8 mouse cellular contexts compared by ENCODE assay signal in the genomic region with DNA sequence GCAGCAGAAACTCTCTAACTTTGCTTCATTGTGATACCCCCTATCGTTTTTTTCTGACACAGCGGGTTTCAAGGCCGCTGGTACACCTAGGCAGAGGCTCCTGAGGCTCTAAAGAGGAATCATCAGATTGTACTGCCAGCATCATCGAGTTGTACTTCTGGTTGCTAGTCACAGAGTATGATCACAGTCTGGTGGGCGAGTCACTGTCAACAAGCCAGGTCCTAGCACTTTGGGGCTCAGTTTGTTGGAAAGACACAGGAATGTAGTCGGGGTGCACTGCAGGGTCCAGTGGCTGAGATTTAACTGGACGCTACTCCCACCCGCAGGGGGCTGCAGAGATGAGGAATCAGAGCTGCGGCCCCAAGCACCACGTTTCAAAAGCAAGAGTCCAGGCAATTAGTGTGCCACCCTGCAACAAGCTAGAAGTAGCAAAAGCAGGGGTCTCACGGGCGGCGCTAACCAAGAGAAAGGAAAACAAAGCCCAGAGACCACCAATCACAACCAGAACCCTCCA. TPM values are rescaled to one million over a fixed set of nuclear protein-coding genes. Genes with fewer than 3 reads are reported as not detected.
A peak's percentile ranks its signal among the peaks of the same experiment; 100 is the strongest.
DNase-seq lines count a peak whose midpoint lies in the region; ATAC-seq lines count a peak whose summit lies in the region.

No protein-coding gene starts in this region.

- H3K4me2 ChIP-seq in kidney, embryonic 14.5 days (replicated peaks; ENCODE audit: low read depth, low read length) = peak overlapping the region; percentile 47
- peak overlapping the region; percentile 71 for H3K4me2 ChIP-seq in heart, embryonic 15.5 days
- peak overlapping the region; percentile 79 for H3K4me2 ChIP-seq in liver, embryonic 12.5 days

- 0 out of 2 replicates have a peak overlapping the region, but pooled peaks have one; percentile 20 for H3K27ac ChIP-seq in kidney, embryonic 14.5 days (ENCODE audit: low read depth, low read length)
- peak overlapping the region; percentile 37; the same call in 1 of the 2 replicates for H3K27ac ChIP-seq in heart, embryonic 15.5 days
- H3K27ac ChIP-seq in liver, embryonic 12.5 days = peak overlapping the region; percentile 80

- peak; percentile 63 for ATAC-seq in kidney, embryonic 14.5 days (ENCODE audit: low FRiP score, low TSS enrichment)
- no peak for ATAC-seq in heart, embryonic 15.5 days (replicated peaks; ENCODE audit: insufficient number of reproducible peaks, insufficient read depth, low FRiP score, low read depth)
- ATAC-seq in liver, embryonic 12.5 days = no peak

- H3K9me3 ChIP-seq in kidney, embryonic 14.5 days (ENCODE audit: control insufficient read depth, low read length) = no peaks in the 10 kb centered on the region
- no peaks in the 10 kb centered on the region for H3K9me3 ChIP-seq in heart, embryonic 15.5 days (replicated peaks)
- no peaks in the 10 kb centered on the region for H3K9me3 ChIP-seq in liver, embryonic 12.5 days (replicated peaks)

- no peaks in the 10 kb centered on the region for H3K27me3 ChIP-seq in kidney, embryonic 14.5 days (ENCODE audit: control insufficient read depth, insufficient read depth, low read length)
- no peaks in the 10 kb centered on the region for H3K27me3 ChIP-seq in heart, embryonic 15.5 days
- no peaks in the 10 kb centered on the region for H3K27me3 ChIP-seq in liver, embryonic 12.5 days (replicated peaks)

- no peak for DNase-seq in kidney, adult 8-10 months
- peak; percentile 36 for DNase-seq in ZHBTc4 (ENCODE audit: low read depth, low spot score)
- DNase-seq in Muller cell, postnatal 12 days (ENCODE audit: inconsistent ontology term) = no peak
- no peak for DNase-seq in retina, embryonic 14.5 days (ENCODE audit: low spot score)
- no peak for DNase-seq in ovary, postnatal 10 days (ENCODE audit: low spot score)

- H3K4me1 ChIP-seq in kidney, embryonic 14.5 days (ENCODE audit: control insufficient read depth, insufficient read depth, low read length) = no peaks in the 10 kb centered on the region
- H3K4me1 ChIP-seq in heart, embryonic 15.5 days (replicated peaks) = peaks cover 5% of the 10 kb centered on the region; the same call in 1 of the 2 replicates
- peaks cover 9% of the 10 kb centered on the region for H3K4me1 ChIP-seq in liver, embryonic 12.5 days

- peak overlapping the region; percentile 51 for H3K4me3 ChIP-seq in kidney, embryonic 14.5 days (ENCODE audit: low read length)
- peak overlapping the region; percentile 67 for H3K4me3 ChIP-seq in heart, embryonic 15.5 days
- H3K4me3 ChIP-seq in liver, embryonic 12.5 days = peak overlapping the region; percentile 73

- 25% methylated on average over 13 of the region's 13 CpGs for WGBS in kidney, embryonic 14.5 days
- 7% methylated on average over 13 of the region's 13 CpGs for WGBS in heart, embryonic 15.5 days
- 10% methylated on average over 10 of the region's 13 CpGs for WGBS in liver, embryonic 12.5 days (ENCODE audit: insufficient replicate concordance)

- peak overlapping the region; percentile 60; the same call in 1 of the 2 replicates for H3K9ac ChIP-seq in kidney, embryonic 14.5 days (ENCODE audit: low read depth, low read length)
- peak overlapping the region; percentile 66 for H3K9ac ChIP-seq in heart, embryonic 15.5 days
- H3K9ac ChIP-seq in liver, embryonic 12.5 days = peak overlapping the region; percentile 82

- no peaks in the 10 kb centered on the region for H3K36me3 ChIP-seq in kidney, embryonic 14.5 days (ENCODE audit: control insufficient read depth, insufficient read depth, low read length)
- no peaks in the 10 kb centered on the region for H3K36me3 ChIP-seq in heart, embryonic 15.5 days
- peaks cover 5% of the 10 kb centered on the region; the same call in 1 of the 2 replicates for H3K36me3 ChIP-seq in liver, embryonic 12.5 days

RNA-seq across cellular contexts. Expression of a gene that starts 1.1 kb away (rescaled TPM):
- 20.8 and 37.6 TPM in 2 replicates for polyA plus RNA-seq in kidney, embryonic 14.5 days (2014; fragmentation: Nextera tagmentation; extraction: Ambion mirVana)
- polyA plus RNA-seq in heart, embryonic 15.5 days (2015; fragmentation: Nextera tagmentation; extraction: Ambion mirVana) = 27.9 and 30.8 TPM in 2 replicates
- 58.3 and 59.8 TPM in 2 replicates for polyA plus RNA-seq in liver, embryonic 12.5 days (2016; fragmentation: Nextera tagmentation; extraction: Ambion mirVana)

RNA-seq across cellular contexts. Expression of a gene that starts 14.1 kb away (rescaled TPM):
- 7.1 and 8.1 TPM in 2 replicates for polyA plus RNA-seq in kidney, embryonic 14.5 days (2014; fragmentation: Nextera tagmentation; extraction: Ambion mirVana)
- polyA plus RNA-seq in heart, embryonic 15.5 days (2015; fragmentation: Nextera tagmentation; extraction: Ambion mirVana) = 2.6 and 4.7 TPM in 2 replicates
- 1.2 and 1.4 TPM in 2 replicates for polyA plus RNA-seq in liver, embryonic 12.5 days (2016; fragmentation: Nextera tagmentation; extraction: Ambion mirVana)

RNA-seq across cellular contexts. Expression of a gene that starts 16.2 kb away (rescaled TPM):
- polyA plus RNA-seq in kidney, embryonic 14.5 days (2014; fragmentation: Nextera tagmentation; extraction: Ambion mirVana) = 9.3 and 12.1 TPM in 2 replicates
- 10.1 and 12.2 TPM in 2 replicates for polyA plus RNA-seq in heart, embryonic 15.5 days (2015; fragmentation: Nextera tagmentation; extraction: Ambion mirVana)
- polyA plus RNA-seq in liver, embryonic 12.5 days (2016; fragmentation: Nextera tagmentation; extraction: Ambion mirVana) = 6.7 and 7.0 TPM in 2 replicates

RNA-seq across cellular contexts. Expression of a gene that starts 46.5 kb away (rescaled TPM):
- polyA plus RNA-seq in kidney, embryonic 14.5 days (2014; fragmentation: Nextera tagmentation; extraction: Ambion mirVana) = 606 and 668 TPM in 2 replicates
- polyA plus RNA-seq in heart, embryonic 15.5 days (2015; fragmentation: Nextera tagmentation; extraction: Ambion mirVana) = 288 and 296 TPM in 2 replicates
- polyA plus RNA-seq in liver, embryonic 12.5 days (2016; fragmentation: Nextera tagmentation; extraction: Ambion mirVana) = 351 and 363 TPM in 2 replicates

RNA-seq across cellular contexts. Expression of a gene that starts 59.5 kb away (rescaled TPM):
- polyA plus RNA-seq in kidney, embryonic 14.5 days (2014; fragmentation: Nextera tagmentation; extraction: Ambion mirVana) = 19.3 and 21.3 TPM in 2 replicates
- 22.3 and 25.2 TPM in 2 replicates for polyA plus RNA-seq in heart, embryonic 15.5 days (2015; fragmentation: Nextera tagmentation; extraction: Ambion mirVana)
- polyA plus RNA-seq in liver, embryonic 12.5 days (2016; fragmentation: Nextera tagmentation; extraction: Ambion mirVana) = 9.4 and 9.9 TPM in 2 replicates

Comparison
In these comparisons a context has a peak if more than half of its experiments do, and no peak if none do; other contexts are left out.
1. H3K27ac ChIP-seq: peak in every context shown above with its lines; median percentile 80 in liver, embryonic 12.5 days; 37 in heart, embryonic 15.5 days; 20 in kidney, embryonic 14.5 days.